Mouse (Mus musculus) urinary bladder, postnatal 4 days (tissue): ENCODE results near the gene Trmt10b.

ENCODE experiments used
- DNase-seq, 2 experiments: peaks; one replicate each; pipeline ENCODE4 v3.0.0; 2021 to 2022; ENCODE audit warnings: low spot score in 2 of 2

The Trmt10b gene

DNA sequence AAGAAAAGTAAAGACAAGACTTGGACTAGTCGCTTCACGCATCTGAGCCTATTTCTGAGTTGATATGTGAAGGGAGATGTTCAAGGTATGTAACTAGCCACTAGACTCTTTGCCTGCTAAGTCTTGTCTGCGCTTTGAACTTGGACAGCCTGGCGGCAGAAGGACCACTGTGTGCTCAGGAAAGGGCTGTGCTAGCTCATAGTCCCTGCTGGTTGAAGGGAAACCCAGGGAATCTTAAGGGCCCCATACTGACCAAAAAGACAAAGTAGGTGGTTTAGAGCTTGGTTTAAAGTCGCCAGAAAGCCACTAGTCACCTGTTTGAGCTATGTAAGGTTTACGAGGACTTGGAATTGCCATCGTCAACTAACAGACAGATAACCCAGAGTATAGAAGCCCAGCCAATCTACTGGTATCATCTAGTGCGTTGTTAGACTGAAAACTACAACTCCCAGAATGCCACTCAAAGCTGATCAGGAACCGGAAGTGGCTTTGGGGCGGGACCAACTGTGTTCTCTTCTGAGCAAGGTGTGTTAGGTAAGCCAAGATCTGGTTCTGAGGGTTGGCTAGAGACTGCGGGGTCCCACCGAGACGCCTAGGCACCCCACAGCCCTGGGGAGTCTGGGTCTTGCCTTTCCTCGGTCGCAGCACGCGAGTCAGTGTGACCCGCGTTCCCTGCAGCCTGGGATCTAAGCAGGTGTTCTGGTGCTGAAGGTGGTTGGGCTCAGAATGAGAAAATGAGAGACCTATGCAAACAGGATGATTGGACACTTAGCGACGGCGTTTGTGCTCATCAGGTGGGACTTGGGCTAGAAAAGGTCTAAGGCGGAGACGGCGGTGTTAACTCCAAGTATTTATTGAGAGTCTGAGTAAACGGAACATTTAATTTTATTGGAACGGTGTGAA is at the start of gene Trmt10b:
TSS of gene Trmt10b (plus strand) at position 466 of the 903 bp plus-strand sequence.
- DNase-seq: peak in 1 of 2 experiments; percentile 24

DNA sequence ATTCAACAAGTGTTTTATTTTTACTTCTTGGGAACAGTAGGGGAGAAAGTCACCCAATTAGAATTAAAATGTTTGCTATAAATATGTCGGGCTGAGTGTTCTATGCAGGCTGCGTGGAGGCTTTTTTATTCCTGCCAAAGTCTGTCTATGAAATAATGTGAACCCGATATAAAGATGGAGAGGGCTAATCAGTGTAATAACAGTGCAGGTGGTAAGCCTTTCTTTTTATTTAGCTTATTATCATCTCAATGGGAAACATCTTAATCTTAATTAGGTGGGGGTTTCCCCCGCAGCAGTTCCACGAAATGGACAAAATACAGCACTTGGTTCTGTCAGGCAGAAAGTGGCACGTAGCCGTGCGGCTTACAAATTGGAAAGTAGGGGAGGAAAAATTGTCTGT is 45.7 kb upstream of the Trmt10b start:
- no peak for DNase-seq

DNA sequence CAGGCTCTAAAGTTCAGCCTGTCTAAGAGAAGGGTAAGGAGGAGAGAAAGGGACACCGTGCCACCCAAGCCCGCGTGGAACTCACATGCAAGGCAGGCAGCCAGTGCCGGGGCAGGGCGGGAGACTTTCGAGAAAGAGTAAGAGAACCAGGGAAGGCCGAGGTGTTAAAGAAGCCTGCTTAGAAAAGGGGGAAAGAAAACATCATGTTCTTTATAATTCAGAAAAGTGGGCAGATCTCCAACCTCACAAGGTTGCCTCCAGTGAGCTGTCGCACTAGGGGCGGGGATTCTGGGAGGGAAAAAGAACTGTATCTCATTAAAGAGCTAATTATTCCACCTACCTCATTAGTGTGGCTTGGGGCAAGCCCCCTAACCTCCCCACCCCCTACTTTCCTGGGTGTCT is 44.1 kb upstream of the Trmt10b start:
- DNase-seq: no peak

DNA sequence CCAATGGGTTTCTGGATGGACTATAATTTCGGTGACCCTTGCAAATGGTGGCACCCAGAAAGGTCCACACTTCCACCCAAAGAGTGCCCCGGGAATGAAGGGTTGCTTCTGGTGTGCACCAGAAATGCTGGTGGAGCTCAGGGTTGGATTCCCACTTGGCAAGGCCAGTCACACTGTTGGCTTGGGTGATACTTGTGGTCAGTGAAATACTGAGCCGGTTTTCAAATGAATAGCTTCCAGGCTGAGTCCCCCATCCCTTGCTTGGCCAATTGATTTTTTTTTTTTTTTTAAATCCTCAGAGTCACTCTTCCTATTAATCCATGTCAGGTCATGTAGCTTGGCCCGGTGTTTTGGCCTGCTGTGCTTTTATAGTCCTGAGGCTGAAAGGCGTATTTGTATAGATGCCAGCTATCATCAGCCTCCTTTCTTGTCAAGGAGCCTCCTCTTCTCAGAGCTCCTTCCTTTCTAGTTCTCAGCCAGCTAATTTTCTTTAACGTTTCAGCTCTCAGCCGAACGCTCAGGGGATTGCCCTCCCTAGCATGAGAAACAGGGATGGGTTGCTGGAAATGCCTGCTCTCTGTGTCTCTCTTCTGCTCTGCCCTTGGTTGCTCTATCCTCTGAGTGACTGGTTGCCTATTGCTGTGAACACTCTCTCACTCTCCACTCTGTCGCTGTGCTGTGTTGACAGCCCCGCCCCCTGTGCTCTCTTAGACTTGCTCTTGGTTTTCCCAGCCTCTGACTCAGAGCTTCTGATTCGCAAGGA is 42.9 kb upstream of the Trmt10b start:
- DNase-seq: no peak

DNA sequence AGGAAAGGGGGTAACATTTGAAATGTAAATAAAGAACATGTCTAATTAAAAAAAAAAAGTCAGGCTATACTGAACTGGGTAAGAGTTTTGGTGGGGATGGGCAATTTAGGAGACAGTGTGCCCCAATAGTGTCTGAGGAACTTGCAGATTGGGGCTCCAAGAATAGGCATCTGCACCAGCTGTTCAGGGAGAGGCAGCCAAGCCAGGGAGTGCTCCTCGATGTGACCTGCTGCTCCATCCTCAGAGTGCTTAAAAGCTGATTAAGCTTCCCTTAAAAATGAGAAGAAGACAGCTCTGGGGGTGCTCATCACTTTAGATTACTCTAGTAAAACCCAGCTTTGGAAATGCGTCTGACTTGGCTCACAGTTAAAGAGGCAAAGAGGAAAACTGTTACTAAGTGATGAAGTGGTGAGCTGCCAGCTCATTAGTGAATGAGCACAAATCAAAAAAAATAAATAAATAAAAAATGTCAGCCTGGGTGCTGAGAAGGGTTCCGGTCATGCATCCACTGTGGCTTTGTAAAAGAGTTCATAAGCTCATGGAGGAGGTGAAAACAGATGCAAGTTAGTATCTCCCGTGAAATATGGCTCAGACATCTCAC is 37.6 kb upstream of the Trmt10b start:
- no peak for DNase-seq

DNA sequence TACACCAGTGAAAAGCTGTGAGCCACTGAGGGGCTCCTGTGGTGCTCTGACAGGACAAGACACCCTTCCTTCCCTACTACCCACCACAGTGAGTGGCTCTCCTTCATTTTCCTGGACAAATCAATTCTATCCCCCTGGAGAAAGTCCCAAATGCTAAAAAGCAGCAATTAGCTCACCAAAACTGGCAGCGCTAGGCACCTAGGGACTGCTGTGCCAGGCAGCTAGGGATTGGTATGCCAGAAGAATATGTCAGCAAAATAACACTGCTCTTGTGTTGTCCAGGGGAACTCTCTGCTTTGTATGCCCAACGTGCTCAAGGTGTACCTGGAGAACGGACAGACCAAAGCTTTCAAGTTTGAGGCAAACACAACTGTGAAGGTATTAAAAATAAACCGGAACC is 35.4 kb upstream of the Trmt10b start:
- no peak for DNase-seq

DNA sequence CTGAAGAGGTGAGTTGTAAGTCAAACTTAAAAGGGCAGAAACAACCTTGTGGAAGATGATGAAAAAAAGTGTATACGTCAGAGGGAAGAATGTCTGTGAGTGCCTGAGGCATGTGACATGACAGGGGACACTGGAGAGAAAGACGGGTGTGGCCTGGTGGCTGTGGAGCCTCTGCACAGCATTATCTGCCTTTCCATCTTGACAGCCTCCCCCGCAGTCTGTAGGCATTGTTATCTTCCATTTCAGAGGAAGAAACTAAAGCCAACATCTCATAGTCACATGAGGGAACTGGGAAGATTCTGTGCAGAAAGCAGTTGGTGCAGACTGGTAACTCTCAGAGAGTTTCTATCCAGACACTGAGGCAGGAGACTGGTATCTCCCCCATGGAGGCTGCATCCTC is 29.0 kb upstream of the Trmt10b start:
- DNase-seq: no peak

DNA sequence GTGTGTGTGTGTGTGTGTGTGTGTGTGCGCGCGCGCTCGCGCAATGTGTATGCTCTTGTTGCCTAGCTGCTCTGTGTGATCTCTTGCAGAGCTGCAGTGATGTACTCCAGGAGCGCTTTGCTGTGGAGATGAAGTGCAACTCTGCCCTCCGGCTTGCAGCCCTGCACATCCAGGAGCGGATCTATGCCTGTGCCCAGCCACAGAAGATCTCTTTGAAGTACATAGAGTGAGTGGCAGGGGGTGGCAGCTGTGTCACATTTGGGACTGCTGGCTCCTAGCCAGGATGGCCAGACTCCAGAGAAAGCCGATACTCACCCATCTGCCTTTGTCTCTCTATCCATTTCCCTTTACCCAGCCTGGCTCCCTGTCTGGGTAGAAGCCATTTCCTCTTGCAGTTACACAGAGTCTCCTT is 25.9 kb upstream of the Trmt10b start:
- DNase-seq: no peak

DNA sequence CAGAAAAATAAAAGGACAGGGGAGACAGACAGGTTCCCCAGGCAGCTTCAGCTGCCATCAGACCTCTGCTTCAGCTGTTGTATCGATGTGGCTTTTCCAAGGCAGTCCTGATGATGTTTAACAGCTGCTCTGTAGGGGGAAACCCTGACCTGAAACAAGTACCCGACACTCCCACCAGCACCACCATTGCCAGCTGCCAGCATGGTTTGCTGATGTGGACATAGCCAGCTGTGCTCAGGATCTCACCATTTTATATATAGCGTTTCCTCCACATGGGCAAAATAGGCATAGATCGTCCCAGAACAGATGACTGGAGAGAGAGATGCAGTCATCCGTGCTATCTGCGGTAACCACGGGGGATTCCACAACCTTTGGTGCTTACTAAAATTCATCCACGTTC is 21.2 kb upstream of the Trmt10b start:
- DNase-seq: no peak

DNA sequence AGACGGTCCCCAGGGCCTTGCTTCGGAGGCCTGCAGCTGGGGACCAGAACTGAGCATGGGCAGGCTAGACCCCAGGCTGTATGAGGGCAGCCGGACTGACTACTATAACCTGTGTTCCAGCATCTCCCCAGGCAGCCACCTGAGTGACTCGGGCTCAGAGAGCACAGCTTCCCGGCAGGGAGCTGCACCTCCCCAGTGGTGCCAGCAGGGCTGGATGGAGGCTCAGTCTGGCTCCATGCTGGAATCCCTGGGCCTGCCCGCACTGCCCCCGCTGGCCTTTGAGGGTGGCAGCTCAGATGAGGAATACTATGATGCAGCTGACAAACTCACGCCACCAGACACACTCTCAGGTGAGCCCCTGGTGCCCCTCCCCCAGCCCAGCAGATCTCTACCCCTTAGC is 17.6 kb upstream of the Trmt10b start:
- no peak for DNase-seq

DNA sequence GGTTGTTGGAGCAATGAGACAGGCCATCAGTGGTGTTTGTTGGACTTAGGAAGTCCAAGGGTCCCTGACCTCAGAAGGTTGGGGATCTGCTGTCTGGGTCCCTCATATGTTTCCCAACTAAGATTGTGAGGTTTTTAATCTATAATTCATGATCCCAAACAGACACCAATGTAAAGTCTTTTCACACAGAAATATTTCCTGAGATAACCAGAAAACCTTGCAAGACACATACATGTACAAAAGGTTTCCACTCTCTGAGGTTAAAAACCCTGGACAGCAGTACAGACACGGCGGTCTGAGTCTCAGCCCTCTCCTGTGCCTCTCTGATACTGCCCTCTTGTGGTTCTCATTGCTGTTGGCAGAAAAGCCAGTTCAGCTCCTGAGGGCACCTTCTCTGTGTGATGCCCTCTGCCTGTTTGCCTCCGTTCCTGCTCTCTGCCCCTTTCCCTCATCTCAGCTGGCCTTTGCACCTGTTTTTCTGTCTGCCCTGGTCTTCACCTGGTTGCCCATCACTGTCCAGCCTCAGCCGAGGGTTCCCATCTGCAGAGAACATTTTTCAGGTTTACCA is 16.9 kb upstream of the Trmt10b start:
- DNase-seq: no peak

DNA sequence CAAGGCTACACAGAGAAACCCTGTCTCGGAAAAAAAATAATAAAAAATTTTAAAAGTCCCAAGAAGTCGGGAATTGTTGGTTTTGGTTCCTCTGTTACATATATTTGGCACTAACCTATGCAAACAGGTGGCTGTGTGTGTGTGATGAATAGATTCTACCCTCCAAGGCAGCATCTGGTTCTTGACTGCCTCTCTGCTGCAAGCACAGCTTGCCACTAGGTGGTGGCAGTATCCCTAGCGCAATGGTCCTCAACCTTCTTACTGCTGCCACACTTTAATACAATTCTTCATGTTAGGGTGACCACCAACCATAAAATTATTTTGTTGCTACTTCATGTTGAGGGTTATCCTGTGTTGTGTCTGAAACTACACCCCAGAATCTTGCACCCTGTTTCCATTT is 10.6 kb upstream of the Trmt10b start:
- DNase-seq: no peak

DNA sequence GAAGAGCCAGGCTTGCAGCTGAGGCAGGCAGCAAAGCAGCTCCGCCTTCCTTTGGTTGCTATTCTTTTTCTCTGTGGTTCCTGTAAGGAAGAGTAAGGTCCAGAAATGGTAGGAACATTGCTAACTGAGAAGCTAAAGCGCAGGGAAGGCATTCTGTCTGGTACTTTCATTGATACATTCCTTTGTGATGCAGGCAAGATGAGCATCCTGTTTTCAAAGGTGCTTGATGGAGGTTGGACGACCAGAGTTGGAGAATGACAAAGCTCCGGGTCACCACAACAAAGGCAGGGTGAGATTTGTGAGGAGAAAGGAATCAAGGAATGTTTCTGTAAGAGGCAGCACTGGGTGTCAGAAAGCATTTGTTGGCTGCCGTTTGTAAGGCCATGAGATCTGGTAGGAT is 9.0 kb upstream of the Trmt10b start:
- no peak for DNase-seq

DNA sequence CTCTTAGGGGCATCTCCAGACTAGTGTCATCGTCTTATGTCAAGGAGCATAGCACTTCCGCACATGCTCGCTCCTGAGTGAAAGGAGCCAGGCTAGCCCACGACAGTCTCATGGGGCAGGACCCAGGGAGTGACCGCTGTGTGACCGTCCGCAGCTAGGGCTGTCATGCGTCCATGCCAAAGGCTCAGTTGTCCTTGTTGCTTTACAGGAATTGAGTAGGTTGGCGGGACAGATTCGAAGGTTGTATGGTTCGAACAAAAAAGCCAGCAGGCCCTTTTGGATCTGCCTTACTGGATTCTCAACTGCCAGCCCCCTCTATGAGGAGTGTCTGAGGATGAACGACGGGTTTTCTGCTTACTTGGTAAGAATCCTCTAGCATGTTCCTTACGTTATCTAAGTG is 8.6 kb downstream of the Trmt10b start:
- no peak for DNase-seq

DNA sequence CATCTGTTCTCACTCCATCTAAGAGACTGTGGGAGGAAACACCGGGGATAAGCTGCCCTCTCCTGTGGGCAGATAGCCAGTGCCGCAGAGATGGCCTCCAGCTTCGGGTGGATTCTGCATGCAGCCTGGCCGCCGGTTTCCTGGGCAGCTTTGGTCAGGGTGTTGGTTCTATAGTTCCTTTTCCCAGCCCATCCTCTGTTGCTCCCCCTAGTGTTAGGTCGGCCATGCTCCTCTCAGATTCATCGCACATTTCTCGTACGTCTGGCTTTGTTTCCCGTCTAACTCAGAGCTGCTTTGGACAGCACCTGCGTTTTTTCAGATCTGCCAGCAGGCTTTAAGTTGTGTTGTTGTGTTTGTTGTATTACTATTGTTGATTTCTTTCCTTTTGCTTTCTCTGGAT is 11.1 kb downstream of the Trmt10b start:
- DNase-seq: no peak

DNA sequence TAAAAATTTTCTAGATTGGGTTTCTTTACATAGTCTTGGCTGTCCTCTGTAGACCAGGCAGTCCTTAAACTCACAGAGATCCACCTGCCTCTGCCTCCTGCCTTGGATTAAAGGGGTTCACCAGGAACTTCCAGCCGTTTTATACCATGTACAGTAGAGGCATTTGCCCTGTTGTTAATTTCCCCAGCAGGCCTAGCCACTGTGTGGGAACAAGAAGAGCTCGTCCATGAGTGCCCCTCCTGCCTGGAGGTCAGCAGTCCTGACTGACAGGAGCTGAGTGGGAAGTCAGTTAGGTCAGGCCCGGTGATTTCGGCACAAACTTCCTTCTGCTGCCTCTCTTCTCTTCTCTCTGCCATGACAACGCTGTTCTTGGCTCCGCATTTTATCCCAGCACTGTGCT is 11.7 kb downstream of the Trmt10b start:
- no peak for DNase-seq

DNA sequence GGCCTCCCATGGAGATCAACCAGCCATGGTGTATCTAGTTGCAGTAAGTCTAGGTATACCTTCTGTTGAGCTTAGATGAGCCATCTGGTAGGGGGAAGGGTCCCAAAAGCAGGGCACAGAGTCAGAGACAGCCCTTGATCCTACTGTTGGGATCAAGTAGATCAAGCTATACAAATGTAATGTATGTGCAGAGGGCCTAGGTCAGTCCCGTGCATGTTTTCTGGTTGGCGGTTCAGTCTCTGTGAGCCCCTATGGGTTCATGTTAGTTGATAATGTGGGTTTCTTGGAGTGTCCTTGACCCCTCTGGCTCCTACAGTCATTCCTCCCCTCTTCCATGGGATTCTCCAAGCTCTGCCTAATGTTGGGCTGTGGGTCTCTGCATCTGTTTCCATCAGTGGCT is 14.1 kb downstream of the Trmt10b start:
- no peak for DNase-seq

DNA sequence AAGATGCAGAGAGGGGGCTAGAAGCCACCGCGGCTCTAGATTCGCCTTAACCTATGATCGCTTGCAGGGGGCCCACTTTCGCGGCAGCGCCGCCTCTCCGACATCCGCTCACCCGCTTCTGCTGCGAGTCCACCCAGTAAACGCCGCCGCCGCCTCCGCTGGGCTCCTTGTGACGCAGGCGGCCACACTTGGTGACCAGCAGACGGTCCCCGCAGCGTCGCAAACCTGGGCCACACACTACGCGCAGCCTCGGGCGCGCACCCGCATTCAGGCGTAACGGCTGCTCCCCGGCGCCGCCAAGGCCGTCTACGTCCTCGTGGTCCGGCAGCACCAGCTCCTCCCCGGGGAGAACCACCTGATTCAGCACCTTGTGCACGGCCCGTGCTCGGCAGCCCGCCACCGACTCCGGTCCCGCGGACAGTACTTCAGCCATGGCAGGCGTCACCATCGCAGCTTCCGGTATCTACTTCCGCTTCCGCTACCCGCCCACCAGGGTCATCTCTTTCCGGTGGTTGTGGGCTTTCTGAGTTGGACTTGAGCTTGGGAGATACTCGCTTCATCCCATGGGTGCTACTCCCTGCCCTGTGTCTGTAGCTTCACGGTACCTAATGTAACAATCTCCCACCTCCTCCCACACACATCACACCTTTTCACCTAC is 23.4 kb downstream of the Trmt10b start:
- peak; percentile 76 to 78 for DNase-seq

DNA sequence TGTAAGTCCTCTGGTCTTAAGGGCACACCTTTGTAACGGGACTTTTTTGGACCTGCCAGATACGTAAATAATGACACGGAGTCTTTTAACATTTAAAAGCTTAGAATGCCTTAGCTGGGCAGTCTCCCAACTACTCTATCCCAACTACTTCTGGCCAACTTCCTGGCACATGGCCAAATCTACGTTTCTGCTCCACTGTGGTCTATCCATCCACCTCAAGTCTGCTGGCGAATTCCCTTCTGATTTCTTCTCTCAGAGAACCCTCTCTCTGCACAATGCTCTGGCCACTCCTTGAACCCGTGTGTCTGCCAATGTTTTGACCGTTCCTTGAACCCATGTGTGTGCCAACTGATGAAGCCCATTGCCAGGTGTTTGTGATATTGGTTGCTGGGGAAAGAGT is 34.2 kb downstream of the Trmt10b start:
- no peak for DNase-seq

DNA sequence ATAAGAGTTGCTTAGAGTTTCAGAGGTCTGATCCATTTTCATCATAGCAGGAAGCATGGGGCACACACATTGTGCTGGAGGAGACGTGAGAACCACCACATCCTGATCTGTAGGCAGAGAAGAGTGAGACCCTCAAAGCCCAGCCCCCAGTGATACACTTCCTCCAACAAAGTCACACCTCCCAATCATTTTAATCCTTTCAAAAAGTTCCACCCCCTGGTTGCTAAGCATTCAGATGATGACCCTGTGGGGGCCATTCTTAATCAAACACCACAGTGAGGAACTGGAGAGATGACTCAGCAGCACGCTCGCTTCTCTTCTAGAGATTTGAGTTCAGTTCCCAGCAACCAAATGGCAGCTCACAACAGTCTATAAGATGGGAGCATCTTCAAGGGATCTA is 35.5 kb downstream of the Trmt10b start:
- no peak for DNase-seq

DNA sequence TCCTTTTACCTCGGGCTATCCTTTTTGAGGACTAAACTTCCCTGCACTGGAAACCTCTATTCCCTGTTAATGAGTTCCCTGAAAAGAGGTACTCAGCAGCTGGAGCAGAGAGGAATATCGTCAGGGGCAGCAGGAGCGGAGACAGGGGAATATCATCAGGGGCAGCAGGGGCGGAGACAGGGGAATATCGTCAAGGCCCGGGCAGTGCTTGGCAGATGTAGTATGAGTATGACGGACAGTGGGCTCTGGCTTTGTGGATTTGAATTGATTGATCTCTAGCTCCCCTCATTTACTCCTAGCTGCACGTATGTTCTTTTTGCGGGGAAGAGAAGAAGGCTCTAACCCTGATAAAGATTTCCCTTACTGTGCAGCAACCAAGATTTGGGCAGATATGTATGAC is 44.3 kb downstream of the Trmt10b start:
- no peak for DNase-seq
